Mouse (Mus musculus) embryonic facial prominence, embryonic 15.5 days (tissue): Measurements from ENCODE around the gene Mpzl2. TPM values are rescaled to one million over a fixed set of nuclear protein-coding genes. Genes with fewer than 3 reads are reported as not detected.

Experiments
- ATAC-seq: fragments of 200-750 bp; cut with Nextera tagmentation; 2 replicates; pipeline ENCODE4 v1.8.0; 2017; ENCODE audit warnings: low read depth, moderate TSS enrichment; ENCODE audit not compliant: insufficient number of reproducible peaks, low FRiP score, low TSS enrichment
- H3K27ac ChIP-seq: fragments of 300-500 bp; sonication (generic); replicated peaks from 2 replicates; pipeline ENCODE4 v1.5.1; 2015; ENCODE audit warnings: mild to moderate bottlenecking, inconsistent platforms
- H3K27me3 ChIP-seq: fragments of 300-500 bp; sonication (generic); 2 replicates; pipeline ENCODE4 v1.6.1; 2015; ENCODE audit warnings: inconsistent platforms
- H3K36me3 ChIP-seq: fragments of 300-500 bp; sonication (generic); 2 replicates; pipeline ENCODE4 v1.6.1; 2015; ENCODE audit warnings: mild to moderate bottlenecking, inconsistent platforms
- H3K4me1 ChIP-seq: fragments of 300-500 bp; sonication (generic); 2 replicates; pipeline ENCODE4 v1.6.1; 2015; ENCODE audit warnings: inconsistent platforms
- H3K4me2 ChIP-seq: fragments of 300-500 bp; sonication (generic); replicated peaks from 2 replicates; pipeline ENCODE4 v1.6.1; 2015; ENCODE audit warnings: mild to moderate bottlenecking, inconsistent platforms
- H3K4me3 ChIP-seq: fragments of 300-500 bp; sonication (generic); replicated peaks from 2 replicates; pipeline ENCODE4 v1.5.1; 2015; ENCODE audit warnings: mild to moderate bottlenecking, inconsistent platforms
- H3K9ac ChIP-seq: fragments of 300-500 bp; sonication (generic); 2 replicates; pipeline ENCODE4 v1.6.1; 2015; ENCODE audit warnings: inconsistent platforms
- H3K9me3 ChIP-seq: fragments of 300-500 bp; sonication (generic); replicated peaks from 2 replicates; pipeline ENCODE4 v1.6.1; 2016; ENCODE audit warnings: inconsistent platforms
- WGBS: fragments of 180-500 bp; shearing (Covaris S2); methylation state at CpG from one replicate; pipeline ENCODE4 v1.1.7; 2015; 5-methylcytosine and 5-hydroxymethylcytosine counted together
- polyA plus RNA-seq: library from polyadenylated mRNA; unstranded; fragments of >200 nt; fragmentation: Nextera tagmentation; extraction: Ambion mirVana; gene quantifications from 2 replicates; pipeline ENCODE4 v1.2.1, GENCODE M21; 2015

The Mpzl2 gene
- polyA plus RNA-seq, 1 experiment from 2014 or later: 35.4 TPM

- ATAC-seq: no peak
- H3K4me2 ChIP-seq: no peak within 1 kb of the TSS
- H3K4me3 ChIP-seq: no peak within 1 kb of the TSS
- no peaks in the 10 kb centered on the region for H3K27me3 ChIP-seq
- WGBS: 85% methylated on average over 19 of the region's 19 CpGs
- H3K9ac ChIP-seq: no peak within 1 kb of the TSS
- no peaks in the 10 kb centered on the region for H3K36me3 ChIP-seq
- no peaks in the 10 kb centered on the region for H3K4me1 ChIP-seq
- no peak within 1 kb of the TSS for H3K27ac ChIP-seq
- H3K9me3 ChIP-seq: no peaks in the 10 kb centered on the region
These were observed 30.2 kb upstream of the Mpzl2 start, which contains the start of gene Cd3e for GRCm38 (mm10) chr9:45009180-45010078. TSS of gene Cd3e (minus strand) at chr9:45009627.

- WGBS: 62% methylated on average over 4 of the region's 4 CpGs
- no peak for ATAC-seq
- no peaks in the 10 kb centered on the region for H3K27me3 ChIP-seq
- no peaks in the 10 kb centered on the region for H3K4me1 ChIP-seq
- H3K4me2 ChIP-seq: no peak overlapping the region
- no peak overlapping the region for H3K27ac ChIP-seq
- H3K9me3 ChIP-seq: no peaks in the 10 kb centered on the region
- no peak overlapping the region for H3K9ac ChIP-seq
- no peaks in the 10 kb centered on the region for H3K36me3 ChIP-seq
- H3K4me3 ChIP-seq: no peak overlapping the region
These were observed 29.1 kb upstream of the Mpzl2 start for GRCm38 (mm10) chr9:45010461-45010860.

- Histone ChIP-seq H3K9me3 (no peaks in the 10 kb centered on the region), H3K9ac (no peak overlapping the region), H3K36me3 (no peaks in the 10 kb centered on the region), H3K27ac (no peak overlapping the region), H3K27me3 (no peaks in the 10 kb centered on the region), H3K4me1 (no peaks in the 10 kb centered on the region), H3K4me3 (no peak overlapping the region), H3K4me2 (no peak overlapping the region)
- ATAC-seq: no peak
- WGBS: 42% methylated on average over 6 of the region's 6 CpGs
These were observed 28.3 kb upstream of the Mpzl2 start for GRCm38 (mm10) chr9:45011291-45011690.

- 28% methylated on average over 2 of the region's 2 CpGs for WGBS
- no peak overlapping the region for H3K9ac ChIP-seq
- no peaks in the 10 kb centered on the region for H3K4me1 ChIP-seq
- no peaks in the 10 kb centered on the region for H3K27me3 ChIP-seq
- H3K9me3 ChIP-seq: no peaks in the 10 kb centered on the region
- H3K27ac ChIP-seq: no peak overlapping the region
- H3K4me2 ChIP-seq: no peak overlapping the region
- no peaks in the 10 kb centered on the region for H3K36me3 ChIP-seq
- no peak overlapping the region for H3K4me3 ChIP-seq
- no peak for ATAC-seq
These were observed 24.7 kb upstream of the Mpzl2 start for GRCm38 (mm10) chr9:45014879-45015278.

GRCm38 (mm10) chr9:45015841-45016240 lies 23.8 kb upstream of the Mpzl2 start:
- H3K4me1 ChIP-seq: no peaks in the 10 kb centered on the region
- no peaks in the 10 kb centered on the region for H3K36me3 ChIP-seq
- no peaks in the 10 kb centered on the region for H3K27me3 ChIP-seq
- no peak overlapping the region for H3K9ac ChIP-seq
- H3K27ac ChIP-seq: no peak overlapping the region
- no peaks in the 10 kb centered on the region for H3K9me3 ChIP-seq
- WGBS: 64% methylated on average over 3 of the region's 3 CpGs
- no peak overlapping the region for H3K4me2 ChIP-seq
- H3K4me3 ChIP-seq: no peak overlapping the region
- no peak for ATAC-seq

GRCm38 (mm10) chr9:45018031-45018430 lies 21.6 kb upstream of the Mpzl2 start:
- Histone ChIP-seq H3K4me1 (no peaks in the 10 kb centered on the region), H3K27me3 (no peaks in the 10 kb centered on the region), H3K27ac (no peak overlapping the region), H3K9ac (no peak overlapping the region), H3K36me3 (no peaks in the 10 kb centered on the region), H3K9me3 (no peaks in the 10 kb centered on the region), H3K4me2 (no peak overlapping the region), H3K4me3 (no peak overlapping the region)
- WGBS: 84% methylated on average over 11 of the region's 11 CpGs
- no peak for ATAC-seq

GRCm38 (mm10) chr9:45022800-45023199 lies 16.8 kb upstream of the Mpzl2 start:
- no peaks in the 10 kb centered on the region for H3K27me3 ChIP-seq
- no peaks in the 10 kb centered on the region for H3K36me3 ChIP-seq
- H3K4me1 ChIP-seq: no peaks in the 10 kb centered on the region
- H3K9ac ChIP-seq: no peak overlapping the region
- ATAC-seq: no peak
- H3K4me2 ChIP-seq: no peak overlapping the region
- H3K4me3 ChIP-seq: no peak overlapping the region
- H3K27ac ChIP-seq: no peak overlapping the region
- 10% methylated on average over 3 of the region's 3 CpGs for WGBS
- no peaks in the 10 kb centered on the region for H3K9me3 ChIP-seq

- no peaks in the 10 kb centered on the region for H3K36me3 ChIP-seq
- H3K27ac ChIP-seq: no peak overlapping the region
- H3K27me3 ChIP-seq: 0 out of 2 replicates have a peak, but pooled peaks cover under 1% of the 10 kb centered on the region
- no peak overlapping the region for H3K4me3 ChIP-seq
- WGBS: 62% methylated on average over 3 of the region's 3 CpGs
- ATAC-seq: no peak
- no peaks in the 10 kb centered on the region for H3K4me1 ChIP-seq
- H3K4me2 ChIP-seq: no peak overlapping the region
- no peak overlapping the region for H3K9ac ChIP-seq
- no peaks in the 10 kb centered on the region for H3K9me3 ChIP-seq
These were observed 16.0 kb upstream of the Mpzl2 start for GRCm38 (mm10) chr9:45023638-45024037.

GRCm38 (mm10) chr9:45024187-45024586 lies 15.4 kb upstream of the Mpzl2 start:
- no peak overlapping the region for H3K4me2 ChIP-seq
- no peaks in the 10 kb centered on the region for H3K4me1 ChIP-seq
- no peak overlapping the region for H3K4me3 ChIP-seq
- no peaks in the 10 kb centered on the region for H3K36me3 ChIP-seq
- H3K9me3 ChIP-seq: no peaks in the 10 kb centered on the region
- H3K9ac ChIP-seq: no peak overlapping the region
- 0 out of 2 replicates have a peak, but pooled peaks cover 4% of the 10 kb centered on the region for H3K27me3 ChIP-seq
- 86% methylated on average over 2 of the region's 2 CpGs for WGBS
- ATAC-seq: no peak
- no peak overlapping the region for H3K27ac ChIP-seq

- no peak for ATAC-seq
- no peak overlapping the region for H3K9ac ChIP-seq
- H3K4me3 ChIP-seq: no peak overlapping the region
- no peaks in the 10 kb centered on the region for H3K36me3 ChIP-seq
- 54% methylated on average over 8 of the region's 8 CpGs for WGBS
- H3K9me3 ChIP-seq: no peaks in the 10 kb centered on the region
- no peak overlapping the region for H3K27ac ChIP-seq
- no peak overlapping the region for H3K4me2 ChIP-seq
- no peaks in the 10 kb centered on the region for H3K4me1 ChIP-seq
- H3K27me3 ChIP-seq: 0 out of 2 replicates have a peak, but pooled peaks cover 4% of the 10 kb centered on the region
These were observed 12.2 kb upstream of the Mpzl2 start for GRCm38 (mm10) chr9:45027376-45027775.

- WGBS: 67% methylated on average over 6 of the region's 6 CpGs
- no peaks in the 10 kb centered on the region for H3K9me3 ChIP-seq
- no peak for ATAC-seq
These were observed 9.3 kb upstream of the Mpzl2 start for GRCm38 (mm10) chr9:45030341-45030740.

GRCm38 (mm10) chr9:45032261-45032660 lies 7.3 kb upstream of the Mpzl2 start:
- Histone ChIP-seq H3K4me3 (no peak overlapping the region), H3K27ac (no peak overlapping the region), H3K27me3 (0 out of 2 replicates have a peak, but pooled peaks cover 4% of the 10 kb centered on the region), H3K36me3 (no peaks in the 10 kb centered on the region), H3K4me1 (no peaks in the 10 kb centered on the region), H3K4me2 (no peak overlapping the region), H3K9me3 (no peaks in the 10 kb centered on the region), H3K9ac (no peak overlapping the region)
- 67% methylated on average over 2 of the region's 2 CpGs for WGBS
- no peak for ATAC-seq

More at GRCm38 (mm10) chr9:45030341-45030740, 9.3 kb upstream of the Mpzl2 start:
- 0 out of 2 replicates have a peak, but pooled peaks cover 4% of the 10 kb centered on the region for H3K27me3 ChIP-seq
- no peaks in the 10 kb centered on the region for H3K4me1 ChIP-seq
- no peak overlapping the region for H3K27ac ChIP-seq
- H3K9ac ChIP-seq: no peak overlapping the region
- no peaks in the 10 kb centered on the region for H3K36me3 ChIP-seq
- H3K4me3 ChIP-seq: no peak overlapping the region
- no peak overlapping the region for H3K4me2 ChIP-seq
